Mouse (Mus musculus) liver, embryonic 14.5 days (tissue): ENCODE data around the gene Tpx2.
A peak's percentile ranks its signal among the peaks of the same experiment; 100 is the strongest.

ENCODE experiments used
- CTCF ChIP-seq: IDR thresholded peaks from 2 replicates; pipeline ENCODE4 v1.5.1; 2016; ENCODE audit warnings: antibody characterized with exemption, low read depth, control low read depth
- EP300 ChIP-seq: IDR thresholded peaks from 2 replicates; pipeline ENCODE4 v1.6.1; 2016; ENCODE audit warnings: antibody characterized with exemption, low read depth

- TF ChIP-seq CTCF (peak; percentile 99), EP300 (peak; percentile 27; the same call in 1 of the 2 replicates)
Observed at GRCm38 (mm10) chr2:152831019-152831878, 16.5 kb upstream of the Tpx2 start, which contains the start of gene Bcl2l1.
